Mouse (Mus musculus) CD4-positive, CD25-positive, alpha-beta regulatory T cell, adult 4 months (primary cell): ENCODE measurements around the gene Rbm15b. TPM values are rescaled to one million over a fixed set of nuclear protein-coding genes. Genes with fewer than 3 reads are reported as not detected.

Experiments
- ATAC-seq: one replicate; pipeline ENCODE4 v1.8.0; 2017
- polyA plus RNA-seq, 2 experiments: library from polyadenylated mRNA; unstranded; fragments of 100-300 nt; shearing (Covaris generic); gene quantifications; one replicate each; pipeline ENCODE4 v1.2.1; 2017

Rbm15b gene
- polyA plus RNA-seq, 2 experiments from 2014 or later: 3.7 to 4.4 TPM

GRCm38 (mm10) chr9:106884996-106885900 is 2.0 kb downstream of the Rbm15b start:
- ATAC-seq: no peak

- ATAC-seq: no peak
These were observed 2.9 kb downstream of the Rbm15b start for GRCm38 (mm10) chr9:106884306-106884705.

- ATAC-seq: no peak
These were observed 4.1 kb downstream of the Rbm15b start for GRCm38 (mm10) chr9:106883085-106883484.

GRCm38 (mm10) chr9:106882176-106882575 is 5.1 kb downstream of the Rbm15b start:
- no peak for ATAC-seq

GRCm38 (mm10) chr9:106881071-106881755 is 6.0 kb downstream of the Rbm15b start:
- no peak for ATAC-seq

- ATAC-seq: no peak
These were observed 7.8 kb downstream of the Rbm15b start for GRCm38 (mm10) chr9:106879471-106879870.

- no peak for ATAC-seq
These were observed 10.6 kb downstream of the Rbm15b start for GRCm38 (mm10) chr9:106876666-106877065.

- ATAC-seq: no peak
These were observed 13.0 kb downstream of the Rbm15b start for GRCm38 (mm10) chr9:106874216-106874615.

- ATAC-seq: no peak
These were observed 29.2 kb downstream of the Rbm15b start for GRCm38 (mm10) chr9:106858036-106858435.

GRCm38 (mm10) chr9:106856664-106857063 is 30.6 kb downstream of the Rbm15b start:
- ATAC-seq: no peak

GRCm38 (mm10) chr9:106842800-106843199 is 44.4 kb downstream of the Rbm15b start:
- no peak for ATAC-seq

- no peak for ATAC-seq
These were observed 46.7 kb downstream of the Rbm15b start for GRCm38 (mm10) chr9:106840569-106840968.

Other genes with a start within 250 kb of the Rbm15b start
- gene Grm2, start 231.3 kb downstream of the Rbm15b start, polyA plus RNA-seq: not detected
- 10 to 100 TPM; 40.7 to 62.0 TPM for gene Tex264, start 201.5 kb downstream of the Rbm15b start, polyA plus RNA-seq
- 1 to 10 TPM; 2.6 to 3.5 TPM for gene Rad54l2, start 98.2 kb downstream of the Rbm15b start, polyA plus RNA-seq
- 10 to 100 TPM; 22.7 to 37.2 TPM for gene Dcaf1, start 65.6 kb downstream of the Rbm15b start, polyA plus RNA-seq
- 100 to 1,000 TPM; 124 to 139 TPM for gene Manf, start 4.6 kb upstream of the Rbm15b start, polyA plus RNA-seq